17 mouse cellular contexts compared by ENCODE assay signal in genomic region chr8:89721684-89722305, GRCm38 (mm10).
"Had no signal": no experiment of that assay in that cellular context is flagged by ENCODE, and none has a peak within 500 bp of the region (broad histone marks: within the 10 kb centered on the region; RNA-seq: fewer than 3 reads in every experiment).

No protein-coding gene starts in this region.

- H3K9me3 ChIP-seq: lung, embryonic 15.5 days; megakaryocyte, embryonic 14.5 days; midbrain, embryonic 13.5 days; midbrain, embryonic 15.5 days; neural tube, embryonic 12.5 days; stomach, embryonic 15.5 days had no signal

- H3K4me1 ChIP-seq: lung, embryonic 15.5 days; megakaryocyte, embryonic 14.5 days; midbrain, embryonic 13.5 days; midbrain, embryonic 15.5 days; neural tube, embryonic 12.5 days; stomach, embryonic 15.5 days had no signal

- H3K27me3 ChIP-seq: lung, embryonic 15.5 days; megakaryocyte, embryonic 14.5 days; midbrain, embryonic 13.5 days; midbrain, embryonic 15.5 days; neural tube, embryonic 12.5 days; stomach, embryonic 15.5 days had no signal

- H3K4me2 ChIP-seq: lung, embryonic 15.5 days; midbrain, embryonic 11.5 days; midbrain, embryonic 13.5 days; midbrain, embryonic 15.5 days; neural tube, embryonic 12.5 days; stomach, embryonic 15.5 days had no signal

- H3K9ac ChIP-seq: lung, embryonic 15.5 days; midbrain, embryonic 13.5 days; midbrain, embryonic 15.5 days; neural tube, embryonic 12.5 days; stomach, embryonic 15.5 days had no signal

- H3K4me3 ChIP-seq: lung, embryonic 15.5 days; megakaryocyte, embryonic 14.5 days; midbrain, embryonic 13.5 days; midbrain, embryonic 15.5 days; neural tube, embryonic 12.5 days; stomach, embryonic 15.5 days had no signal

- H3K27ac ChIP-seq: lung, embryonic 15.5 days; macrophage; midbrain, embryonic 13.5 days; midbrain, embryonic 15.5 days; neural tube, embryonic 12.5 days; stomach, embryonic 15.5 days; stomach, postnatal 0 days had no signal

- DNase-seq: lung, adult 2 months; lung, postnatal 14 days; lung, postnatal 36 days; right cerebral cortex, postnatal 14 days; thymus, adult 2 months; thymus, postnatal 25 days; thymus, postnatal 4 days had no signal

- H3K36me3 ChIP-seq: lung, embryonic 15.5 days; midbrain, embryonic 13.5 days; midbrain, embryonic 15.5 days; neural tube, embryonic 12.5 days; stomach, embryonic 15.5 days had no signal

- ATAC-seq: lung, postnatal 0 days; midbrain, embryonic 13.5 days; midbrain, embryonic 15.5 days had no signal
